Mouse (Mus musculus): ENCODE data around the gene Rab34. TPM values are rescaled to one million over a fixed set of nuclear protein-coding genes. Genes with fewer than 3 reads are reported as not detected.

The Rab34 gene
- total and polyA plus RNA-seq, 3 experiments, result 0.52 to 0.60 TPM; not detected in 1

DNA sequence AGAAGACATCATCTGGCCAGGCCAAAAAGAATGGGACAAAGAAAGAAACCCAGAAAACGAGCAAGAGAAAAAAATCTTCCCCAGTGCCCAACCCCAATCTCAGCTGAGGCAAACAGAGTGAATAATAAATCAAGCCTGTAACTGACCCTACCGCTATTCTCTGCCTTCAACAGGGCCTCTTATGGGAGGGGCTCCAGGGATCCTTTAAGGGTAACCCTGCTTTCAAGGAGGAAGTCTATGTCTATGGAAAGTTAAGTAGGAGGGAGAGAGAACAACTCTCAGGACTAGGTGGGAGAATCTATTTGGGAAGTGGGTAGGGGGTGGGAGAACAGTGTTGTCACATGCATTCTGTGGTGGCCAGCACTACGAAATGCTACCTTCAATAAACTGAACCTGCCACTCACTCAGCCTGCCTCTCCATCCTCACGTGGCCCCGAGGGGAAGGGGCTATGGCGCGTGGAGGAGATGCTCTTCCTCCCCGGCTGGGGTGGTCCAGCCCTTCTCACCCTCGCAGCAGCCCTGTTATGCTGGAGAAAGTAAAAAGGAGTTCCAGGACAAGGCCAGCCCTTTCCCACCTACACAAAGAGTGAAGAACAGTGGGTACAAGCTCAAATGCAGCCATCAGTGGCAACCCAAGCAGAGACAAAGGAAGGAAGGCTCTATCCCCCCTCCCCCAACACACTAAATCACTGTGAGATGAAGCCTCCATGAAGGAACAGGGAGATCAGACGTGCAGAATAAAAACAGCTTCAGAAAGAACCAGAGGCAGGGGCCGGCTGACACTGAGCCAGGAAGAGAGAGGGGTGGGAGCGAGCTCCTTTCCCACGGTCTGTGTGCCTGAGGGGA is 17.4 kb downstream of the Rab34 start:
- Histone ChIP-seq H3K9me3 (replicated peaks) (no peaks in the 10 kb centered on the region), H3K27me3 (ENCODE audit: insufficient read depth, low read length) (no peaks in the 10 kb centered on the region), H3K4me3 (ENCODE audit: low read depth, low read length) (no peak overlapping the region), H3K36me3 (replicated peaks) (peaks cover 87% of the 10 kb centered on the region), H3K4me1 (ENCODE audit: insufficient read depth, low read depth, low read length) (peaks cover 3% of the 10 kb centered on the region)
- no peak for ATAC-seq (ENCODE audit: extremely low read depth, insufficient number of reproducible peaks, low FRiP score, poor library complexity, severe bottlenecking)
- no peak for TF ChIP-seq CTCF (IDR thresholded peaks at IDR 0.05; ENCODE audit: low read depth, low read length)
- no peak; the same call in 1 of the 2 replicates for TF ChIP-seq POLR2AphosphoS5 (IDR thresholded peaks at IDR 0.05; ENCODE audit: insufficient replicate concordance, low read depth, low read length)
- TF ChIP-seq TAL1 (conservative IDR thresholded peaks at IDR 0.05; ENCODE audit: low read depth, low read length), result no peak
- no peak for TF ChIP-seq GATA1 (IDR thresholded peaks at IDR 0.05; ENCODE audit: borderline replicate concordance, low read length)
- TF ChIP-seq GATA2 (IDR thresholded peaks at IDR 0.05; ENCODE audit: borderline replicate concordance, low read depth, low read length), result no peak
- no peak for DNase-seq (ENCODE audit: low spot score)

GRCm38 (mm10) chr11:78207190-78207589 is 19.0 kb downstream of the Rab34 start:
- Histone ChIP-seq H3K4me3 (ENCODE audit: low read depth, low read length) (no peak overlapping the region), H3K27me3 (ENCODE audit: insufficient read depth, low read length) (no peaks in the 10 kb centered on the region), H3K9me3 (replicated peaks) (no peaks in the 10 kb centered on the region), H3K4me1 (ENCODE audit: insufficient read depth, low read depth, low read length) (peaks cover 10% of the 10 kb centered on the region), H3K36me3 (replicated peaks) (peaks cover 99% of the 10 kb centered on the region)
- no peak for DNase-seq (ENCODE audit: low spot score)
- no peak for ATAC-seq (ENCODE audit: extremely low read depth, insufficient number of reproducible peaks, low FRiP score, poor library complexity, severe bottlenecking)
- TF ChIP-seq GATA2 (IDR thresholded peaks at IDR 0.05; ENCODE audit: borderline replicate concordance, low read depth, low read length) (no peak), TAL1 (conservative IDR thresholded peaks at IDR 0.05; ENCODE audit: low read depth, low read length) (no peak), POLR2AphosphoS5 (IDR thresholded peaks at IDR 0.05; ENCODE audit: insufficient replicate concordance, low read depth, low read length) (no peak), GATA1 (IDR thresholded peaks at IDR 0.05; ENCODE audit: borderline replicate concordance, low read length) (no peak), CTCF (IDR thresholded peaks at IDR 0.05; ENCODE audit: low read depth, low read length) (no peak)

- TF ChIP-seq CTCF (IDR thresholded peaks at IDR 0.05; ENCODE audit: low read depth, low read length) (no peak), GATA2 (IDR thresholded peaks at IDR 0.05; ENCODE audit: borderline replicate concordance, low read depth, low read length) (no peak), POLR2AphosphoS5 (IDR thresholded peaks at IDR 0.05; ENCODE audit: insufficient replicate concordance, low read depth, low read length) (no peak), GATA1 (IDR thresholded peaks at IDR 0.05; ENCODE audit: borderline replicate concordance, low read length) (no peak), TAL1 (conservative IDR thresholded peaks at IDR 0.05; ENCODE audit: low read depth, low read length) (no peak)
Observed at GRCm38 (mm10) chr11:78209886-78210285, 21.7 kb downstream of the Rab34 start.

GRCm38 (mm10) chr11:78210615-78211014 is 22.4 kb downstream of the Rab34 start:
- no peak for DNase-seq (ENCODE audit: low spot score)
- TF ChIP-seq TAL1 (conservative IDR thresholded peaks at IDR 0.05; ENCODE audit: low read depth, low read length) (no peak), GATA1 (IDR thresholded peaks at IDR 0.05; ENCODE audit: borderline replicate concordance, low read length) (no peak), GATA2 (IDR thresholded peaks at IDR 0.05; ENCODE audit: borderline replicate concordance, low read depth, low read length) (no peak), POLR2AphosphoS5 (IDR thresholded peaks at IDR 0.05; ENCODE audit: insufficient replicate concordance, low read depth, low read length) (no peak), CTCF (IDR thresholded peaks at IDR 0.05; ENCODE audit: low read depth, low read length) (no peak)
- H3K36me3 ChIP-seq (replicated peaks), result peaks cover 96% of the 10 kb centered on the region
- H3K4me3 ChIP-seq (ENCODE audit: low read depth, low read length), result no peak overlapping the region
- H3K4me1 ChIP-seq (ENCODE audit: insufficient read depth, low read depth, low read length), result peaks cover 6% of the 10 kb centered on the region
- no peak for ATAC-seq (ENCODE audit: extremely low read depth, insufficient number of reproducible peaks, low FRiP score, poor library complexity, severe bottlenecking)
- no peaks in the 10 kb centered on the region for H3K9me3 ChIP-seq (replicated peaks)
- no peaks in the 10 kb centered on the region for H3K27me3 ChIP-seq (ENCODE audit: insufficient read depth, low read length)

More at GRCm38 (mm10) chr11:78209886-78210285, 21.7 kb downstream of the Rab34 start:
- Histone ChIP-seq H3K4me1 (ENCODE audit: insufficient read depth, low read depth, low read length) (peaks cover 6% of the 10 kb centered on the region), H3K27me3 (ENCODE audit: insufficient read depth, low read length) (no peaks in the 10 kb centered on the region), H3K36me3 (replicated peaks) (peaks cover 97% of the 10 kb centered on the region), H3K9me3 (replicated peaks) (no peaks in the 10 kb centered on the region), H3K4me3 (ENCODE audit: low read depth, low read length) (no peak overlapping the region)
- ATAC-seq (ENCODE audit: extremely low read depth, insufficient number of reproducible peaks, low FRiP score, poor library complexity, severe bottlenecking) (no peak), DNase-seq (ENCODE audit: low spot score) (no peak)

DNA sequence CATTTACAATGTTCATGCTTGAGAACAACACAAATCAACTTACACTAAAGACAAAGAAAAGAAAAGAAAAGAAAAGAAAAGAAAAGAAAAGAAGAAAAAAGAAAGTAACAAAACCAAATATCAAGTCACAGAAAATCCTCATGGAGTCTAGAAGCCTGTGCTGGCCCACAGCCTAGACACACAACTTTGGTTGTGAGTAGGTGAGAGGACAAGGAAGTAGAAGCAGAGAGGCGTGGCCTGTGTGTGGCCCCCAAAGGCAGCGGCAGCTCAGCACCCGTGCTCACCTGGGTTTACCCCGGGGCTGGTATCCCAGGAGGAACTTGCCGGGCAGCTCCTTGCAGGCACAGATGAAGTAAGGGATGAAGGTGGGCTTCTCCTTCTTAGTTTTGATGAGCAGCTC is 23.3 kb downstream of the Rab34 start:
- H3K9me3 ChIP-seq (replicated peaks), result no peaks in the 10 kb centered on the region
- ATAC-seq (ENCODE audit: extremely low read depth, insufficient number of reproducible peaks, low FRiP score, poor library complexity, severe bottlenecking), result no peak
- peaks cover 96% of the 10 kb centered on the region for H3K36me3 ChIP-seq (replicated peaks)
- TF ChIP-seq TAL1 (conservative IDR thresholded peaks at IDR 0.05; ENCODE audit: low read depth, low read length), result no peak
- no peak for TF ChIP-seq POLR2AphosphoS5 (IDR thresholded peaks at IDR 0.05; ENCODE audit: insufficient replicate concordance, low read depth, low read length)
- no peak for TF ChIP-seq GATA2 (IDR thresholded peaks at IDR 0.05; ENCODE audit: borderline replicate concordance, low read depth, low read length)
- no peak for TF ChIP-seq CTCF (IDR thresholded peaks at IDR 0.05; ENCODE audit: low read depth, low read length)
- no peak for TF ChIP-seq GATA1 (IDR thresholded peaks at IDR 0.05; ENCODE audit: borderline replicate concordance, low read length)
- no peaks in the 10 kb centered on the region for H3K27me3 ChIP-seq (ENCODE audit: insufficient read depth, low read length)
- H3K4me3 ChIP-seq (ENCODE audit: low read depth, low read length), result no peak overlapping the region
- no peak for DNase-seq (ENCODE audit: low spot score)
- H3K4me1 ChIP-seq (ENCODE audit: insufficient read depth, low read depth, low read length), result peaks cover 6% of the 10 kb centered on the region

DNA sequence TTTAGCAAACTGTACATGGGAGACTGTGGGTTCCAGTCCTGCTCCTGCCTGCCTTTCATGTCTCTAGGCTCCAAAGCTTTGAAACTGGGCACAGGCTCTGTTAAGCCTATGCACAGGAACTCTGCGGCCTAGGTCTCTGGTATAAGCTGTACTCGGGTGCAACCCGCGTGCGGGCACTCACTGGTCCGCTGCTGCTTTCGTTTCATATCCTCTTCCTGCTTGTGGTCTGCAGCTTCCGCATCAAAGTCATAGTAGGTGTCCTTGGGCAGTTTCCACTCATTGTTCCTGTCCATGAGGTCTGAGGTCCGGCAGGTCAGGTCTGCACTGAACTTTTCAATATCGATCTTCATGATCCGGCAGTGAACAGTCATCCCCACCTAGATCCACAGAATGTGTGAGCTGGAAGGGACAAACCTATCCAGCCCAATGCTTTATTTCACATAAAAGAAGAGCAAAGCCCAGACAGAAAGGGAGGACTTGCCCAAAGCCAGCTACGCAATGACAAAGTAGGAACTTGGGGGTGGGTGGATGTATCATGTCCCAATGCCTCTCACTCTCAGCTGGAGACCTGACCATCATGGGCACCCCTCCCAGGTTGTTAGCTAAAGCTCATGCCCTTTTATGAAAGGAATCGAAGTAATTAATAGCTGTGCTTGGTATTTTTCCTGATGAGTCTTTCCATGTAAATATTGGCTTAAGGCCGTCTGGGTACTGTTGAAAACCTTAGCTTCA is 25.0 kb downstream of the Rab34 start:
- H3K9me3 ChIP-seq (replicated peaks), result no peaks in the 10 kb centered on the region
- H3K27me3 ChIP-seq (ENCODE audit: insufficient read depth, low read length), result no peaks in the 10 kb centered on the region
- H3K4me3 ChIP-seq (ENCODE audit: low read depth, low read length), result no peak overlapping the region
- H3K4me1 ChIP-seq (ENCODE audit: insufficient read depth, low read depth, low read length), result peaks cover 6% of the 10 kb centered on the region
- TF ChIP-seq GATA2 (IDR thresholded peaks at IDR 0.05; ENCODE audit: borderline replicate concordance, low read depth, low read length), result no peak
- no peak for TF ChIP-seq GATA1 (IDR thresholded peaks at IDR 0.05; ENCODE audit: borderline replicate concordance, low read length)
- no peak for TF ChIP-seq CTCF (IDR thresholded peaks at IDR 0.05; ENCODE audit: low read depth, low read length)
- TF ChIP-seq TAL1 (conservative IDR thresholded peaks at IDR 0.05; ENCODE audit: low read depth, low read length), result no peak
- TF ChIP-seq POLR2AphosphoS5 (IDR thresholded peaks at IDR 0.05; ENCODE audit: insufficient replicate concordance, low read depth, low read length), result no peak
- peaks cover 95% of the 10 kb centered on the region for H3K36me3 ChIP-seq (replicated peaks)
- no peak for DNase-seq (ENCODE audit: low spot score)
- ATAC-seq (ENCODE audit: extremely low read depth, insufficient number of reproducible peaks, low FRiP score, poor library complexity, severe bottlenecking), result no peak

Measured in G1E (cell line).